Mouse (Mus musculus): ENCODE measurements around the gene Cald1.

DNA sequence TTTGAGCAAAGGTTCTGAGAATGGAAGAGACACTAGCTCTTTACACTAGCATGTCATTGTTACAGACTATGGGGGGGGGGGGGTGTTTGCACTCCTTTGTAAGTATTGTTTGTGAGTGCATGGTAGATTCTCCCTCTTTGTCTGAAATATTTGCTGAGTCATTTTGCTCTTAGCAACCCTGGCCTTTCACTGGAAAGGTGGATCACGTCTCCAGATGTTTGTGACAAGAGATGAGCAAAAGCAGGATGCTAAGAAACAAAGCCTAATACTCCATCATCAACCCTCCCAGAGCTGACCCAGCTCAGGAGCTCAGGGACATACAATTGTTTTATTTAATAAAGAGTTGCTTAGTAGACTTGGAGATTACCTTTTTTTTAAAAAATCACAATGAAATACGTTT lies 138.6 kb downstream of the Cald1 start:
- TF ChIP-seq CTCF (IDR thresholded peaks at IDR 0.05; ENCODE audit: extremely low read depth, insufficient read depth, insufficient read length, insufficient replicate concordance) (no peak), POLR2A (IDR thresholded peaks at IDR 0.05; ENCODE audit: low read depth, low read length) (no peak)
